Mouse (Mus musculus): Measurements from ENCODE around the gene Rbms3.

Rbms3 gene

DNA sequence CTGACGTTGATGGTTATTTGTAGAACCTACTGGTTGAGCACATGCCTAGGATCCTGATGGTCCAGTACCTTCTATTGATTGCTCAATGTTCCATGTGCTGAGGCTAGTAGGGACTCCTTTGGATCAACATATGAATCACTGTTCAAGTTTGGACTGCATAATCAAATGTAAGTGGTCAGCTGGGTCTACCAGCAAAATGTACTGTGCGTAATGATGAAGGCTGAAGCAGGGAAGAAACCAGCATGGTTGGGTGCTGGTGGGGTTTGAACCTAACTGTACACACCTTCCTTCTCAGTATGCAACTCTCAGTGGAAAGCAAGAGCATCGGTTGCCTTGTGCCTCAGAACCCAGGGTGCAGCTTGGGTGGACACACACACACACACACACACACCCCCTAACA lies 767.4 kb downstream of the Rbms3 start:
- no peak for DNase-seq (ENCODE audit: extremely low spot score, low read depth, low spot score)

DNA sequence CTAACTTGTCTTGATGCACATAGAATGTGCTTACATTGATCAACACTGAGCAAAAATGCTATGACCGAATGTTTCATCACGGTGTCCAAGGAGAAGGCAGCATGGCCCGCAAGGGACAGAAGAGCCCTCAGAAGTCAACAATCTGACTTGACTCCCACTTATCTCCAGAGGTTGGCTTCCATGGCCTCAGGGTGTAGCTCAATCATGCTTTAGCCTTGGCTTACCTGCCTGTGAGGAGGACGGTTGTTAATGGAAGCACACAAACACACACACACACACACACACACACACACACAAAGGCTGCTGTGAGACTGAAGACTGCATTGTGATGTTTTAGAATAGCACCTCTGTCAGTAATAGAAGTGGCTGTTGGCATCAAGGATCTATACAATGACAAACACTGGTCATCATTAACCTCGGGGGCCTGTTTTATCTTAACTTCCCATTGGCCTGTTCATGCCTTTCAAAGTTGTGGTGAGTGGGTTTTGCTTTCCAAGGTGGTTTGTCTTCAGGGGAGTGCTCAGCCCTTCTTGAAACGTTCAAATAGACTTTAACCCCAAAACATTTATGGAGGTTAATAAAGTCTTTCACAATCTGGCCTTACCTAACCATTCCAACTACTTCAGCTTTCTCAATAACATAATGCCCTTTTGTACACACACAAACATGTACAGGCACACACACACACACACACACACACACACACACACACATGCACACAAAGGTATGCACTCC lies 771.7 kb downstream of the Rbms3 start:
- no peak for DNase-seq (ENCODE audit: extremely low spot score, low read depth, low spot score)

DNA sequence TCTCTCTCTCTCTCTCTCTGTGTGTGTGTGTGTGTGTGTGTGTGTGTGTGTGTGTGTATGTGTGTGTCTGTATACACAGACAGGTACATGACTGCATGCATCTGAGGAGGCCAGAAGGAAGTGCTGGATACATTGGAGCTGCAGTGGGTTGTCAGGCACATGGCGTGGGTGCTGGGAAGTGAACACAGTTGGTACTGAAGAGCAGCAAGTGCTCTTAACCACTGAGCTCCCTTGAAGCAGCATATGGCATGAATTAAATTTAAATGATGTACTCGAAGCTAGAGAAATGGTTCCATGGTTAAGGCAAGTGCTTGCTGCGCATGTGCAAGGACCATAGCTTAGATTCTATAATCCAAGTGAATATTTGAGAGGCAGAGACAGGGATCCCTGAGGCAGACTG lies 772.6 kb downstream of the Rbms3 start:
- DNase-seq (ENCODE audit: extremely low spot score, low read depth, low spot score), result no peak

DNA sequence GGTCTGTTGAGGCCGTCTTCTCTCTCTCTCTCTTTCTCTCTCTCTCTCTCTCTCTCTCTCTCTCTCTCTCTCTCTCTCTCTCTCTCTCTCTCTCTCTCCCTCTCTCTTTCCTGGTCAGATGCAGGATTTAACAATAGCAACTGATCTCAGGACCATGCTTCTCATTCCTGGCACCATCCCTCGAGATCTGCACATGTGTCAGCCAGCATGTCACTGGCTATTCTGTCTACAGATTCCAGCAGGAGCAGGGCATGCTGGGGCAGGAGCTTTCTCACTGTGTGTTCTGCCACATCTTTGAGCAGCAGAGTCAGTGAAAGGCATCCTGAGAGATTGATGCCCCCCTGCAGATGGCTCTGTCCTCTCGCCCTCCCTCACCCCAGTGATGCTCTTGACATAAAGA lies 774.0 kb downstream of the Rbms3 start:
- DNase-seq (ENCODE audit: extremely low spot score, low read depth, low spot score), result no peak

DNA sequence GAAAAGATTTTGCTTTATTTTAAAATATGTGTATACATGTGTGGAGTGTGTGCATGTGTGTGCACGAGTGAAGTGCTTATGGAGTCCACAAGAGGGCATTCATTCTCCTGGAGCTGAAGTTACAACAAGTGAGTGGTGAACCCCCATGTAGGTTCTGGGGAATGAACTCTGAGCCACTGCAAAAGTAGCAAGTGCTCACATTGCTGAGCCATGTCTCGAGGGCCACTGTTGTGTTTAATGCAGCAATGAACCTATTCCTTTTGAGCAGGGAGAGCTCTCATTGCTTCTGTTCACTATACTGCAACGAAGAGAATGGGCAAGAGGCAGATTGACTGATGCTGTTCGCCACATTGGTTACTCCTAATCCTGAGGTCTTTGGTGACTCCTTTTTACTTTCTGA lies 780.8 kb downstream of the Rbms3 start:
- DNase-seq (ENCODE audit: extremely low spot score, low read depth, low spot score), result no peak

DNA sequence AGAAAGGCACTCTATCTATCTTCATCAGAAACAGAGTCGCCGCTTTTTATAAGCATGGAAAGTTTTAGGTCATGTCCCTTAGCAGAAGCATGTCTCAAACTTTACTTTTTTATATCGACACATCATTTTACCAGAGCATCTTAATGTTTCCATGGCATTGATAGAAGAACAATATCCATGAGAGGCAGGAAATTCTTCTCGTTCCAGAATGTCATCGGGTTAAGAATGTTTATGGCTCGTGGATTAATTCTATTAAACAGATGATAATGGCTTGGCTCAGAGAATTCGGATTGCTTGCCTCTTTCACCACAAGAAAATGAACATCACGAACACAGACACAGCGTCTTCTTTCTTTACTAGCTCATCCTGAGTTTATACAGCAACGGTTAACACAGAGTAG lies 781.5 kb downstream of the Rbms3 start:
- DNase-seq (ENCODE audit: extremely low spot score, low read depth, low spot score), result no peak

DNA sequence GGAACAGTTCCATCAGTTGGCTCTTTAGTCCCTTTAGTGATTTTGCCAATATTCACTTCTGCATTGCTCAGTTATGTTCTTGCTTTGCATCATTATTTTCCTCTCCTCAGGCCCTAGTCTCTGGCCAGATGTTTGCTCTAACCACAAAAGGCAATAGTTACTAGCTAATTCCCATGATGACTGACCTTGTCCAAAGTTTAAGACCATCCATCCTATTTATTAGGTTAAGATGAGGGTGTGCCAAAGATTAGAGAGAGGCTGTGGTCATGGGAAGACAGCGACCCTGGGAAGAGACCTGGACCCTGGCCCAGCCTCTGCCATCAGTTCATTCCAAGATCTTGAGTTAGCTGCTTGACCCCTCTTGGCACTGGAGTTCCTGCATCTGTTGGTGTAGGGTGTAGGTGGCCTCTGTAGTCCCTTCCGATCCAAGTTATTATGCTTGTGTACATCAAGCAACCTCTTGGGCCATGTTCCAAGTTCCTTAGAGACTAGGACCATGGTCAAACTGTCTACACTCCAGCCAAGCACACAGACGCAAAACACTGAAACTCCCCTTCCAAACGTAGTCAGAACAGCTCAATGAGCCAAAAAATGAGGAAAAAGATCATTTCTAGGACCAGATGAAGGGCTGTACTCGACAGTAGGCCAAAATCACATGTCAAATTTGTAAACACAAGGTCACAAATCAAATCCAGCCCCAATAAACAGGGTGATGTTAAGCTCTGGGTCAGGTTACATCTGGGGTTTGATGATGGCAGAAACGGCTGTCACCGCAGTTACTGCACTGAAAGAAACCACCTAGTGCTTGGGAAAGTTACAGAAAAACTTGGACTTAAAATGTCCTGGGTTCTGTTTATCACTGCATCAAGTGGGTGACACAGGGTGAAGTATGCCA lies 782.2 kb downstream of the Rbms3 start:
- DNase-seq (ENCODE audit: extremely low spot score, low read depth, low spot score), result no peak

DNA sequence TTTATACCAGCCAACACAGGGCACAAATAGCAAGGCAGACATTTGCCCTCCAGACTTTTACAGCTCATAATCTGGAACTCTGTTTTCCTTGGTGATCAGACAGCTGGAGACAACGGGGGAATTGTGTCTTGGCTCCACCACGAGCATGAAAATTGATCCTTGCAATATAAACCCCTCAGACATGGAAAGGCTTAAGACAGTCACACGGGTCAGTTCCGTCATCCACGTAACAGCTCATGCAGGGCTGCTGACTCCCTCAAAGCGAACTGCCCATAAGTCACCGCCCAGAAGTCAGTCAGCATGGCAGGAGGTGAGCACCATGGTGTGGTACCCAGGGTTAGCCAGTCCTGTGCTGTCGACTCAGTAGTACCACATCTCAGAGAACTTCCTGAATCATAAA lies 794.8 kb downstream of the Rbms3 start:
- no peak for DNase-seq (ENCODE audit: extremely low spot score, low read depth, low spot score)

DNA sequence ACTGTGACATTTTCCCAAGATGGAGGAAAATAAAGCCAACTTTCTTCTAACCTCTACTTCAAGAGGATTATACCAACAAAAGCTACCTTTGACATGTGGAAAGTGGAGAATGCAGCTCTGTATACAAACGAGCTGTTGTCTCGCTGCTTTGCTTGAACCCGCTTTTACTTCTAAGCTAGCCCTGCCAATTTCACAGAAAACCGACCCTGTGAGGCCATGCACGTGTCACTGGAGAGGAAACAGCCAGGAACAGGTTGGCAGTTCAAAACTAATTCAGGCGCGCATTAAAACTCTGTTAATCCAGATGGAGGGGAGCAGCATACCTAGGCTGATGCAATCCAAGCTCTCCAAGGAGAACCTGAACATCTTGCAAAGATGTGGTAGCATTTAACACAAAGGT lies 796.0 kb downstream of the Rbms3 start:
- DNase-seq (ENCODE audit: extremely low spot score, low read depth, low spot score), result no peak

DNA sequence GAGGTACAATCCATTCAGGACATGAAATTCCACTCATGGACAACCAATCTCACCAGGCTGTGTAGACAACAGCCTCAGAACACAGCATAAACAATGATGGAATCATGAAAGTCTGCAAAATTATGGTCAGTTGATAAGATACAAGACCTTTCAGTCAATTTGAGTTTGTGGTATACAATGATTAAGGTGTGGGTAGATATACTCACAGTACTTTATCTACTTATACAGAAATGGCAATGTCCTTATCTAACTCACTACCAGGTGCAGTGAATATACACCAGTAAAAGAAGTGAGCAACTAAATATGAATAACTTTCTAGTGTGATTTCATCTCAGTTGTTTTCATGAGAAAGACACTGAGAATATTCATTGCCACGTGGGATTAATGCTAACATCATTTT lies 796.9 kb downstream of the Rbms3 start:
- no peak for DNase-seq (ENCODE audit: extremely low spot score, low read depth, low spot score)

DNA sequence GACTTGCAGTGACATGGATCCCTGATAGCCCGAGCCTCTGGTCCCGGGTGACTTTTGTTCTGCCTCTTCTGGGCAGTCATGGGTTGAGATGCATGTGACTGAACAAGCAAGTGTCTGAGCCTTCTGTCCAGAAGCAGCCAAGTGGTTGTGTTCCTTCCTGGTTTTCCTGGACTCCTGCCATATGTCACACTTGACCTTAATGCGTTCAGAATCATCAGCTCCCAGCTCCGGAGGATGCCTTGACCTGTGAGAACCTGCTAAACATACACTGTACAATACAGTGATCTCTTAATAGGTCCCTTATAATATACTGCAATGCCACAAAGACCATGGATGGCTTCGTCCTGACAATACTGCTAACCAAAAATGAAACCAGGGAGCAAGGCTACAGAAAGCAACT lies 798.3 kb downstream of the Rbms3 start:
- no peak for DNase-seq (ENCODE audit: extremely low spot score, low read depth, low spot score)

DNA sequence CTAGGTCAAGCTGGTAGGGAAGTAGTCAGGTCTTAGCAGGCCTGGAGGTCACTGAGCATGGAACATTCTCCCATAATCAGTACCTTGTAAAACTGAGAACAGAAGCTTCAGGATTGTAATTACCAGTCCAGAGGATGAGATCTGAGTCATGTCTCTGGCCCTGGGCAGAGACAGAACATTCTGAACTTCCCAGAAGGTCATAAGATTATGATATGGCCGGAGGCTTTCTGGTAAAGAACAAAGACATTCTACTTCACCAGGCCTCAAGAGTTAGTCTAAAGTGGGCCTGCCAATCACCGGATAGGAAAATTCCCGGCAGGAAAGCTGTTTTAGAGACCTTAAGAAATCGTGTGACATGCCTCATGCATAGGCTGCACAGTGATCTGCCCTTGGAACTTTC lies 799.8 kb downstream of the Rbms3 start:
- DNase-seq (ENCODE audit: extremely low spot score, low read depth, low spot score), result no peak

DNA sequence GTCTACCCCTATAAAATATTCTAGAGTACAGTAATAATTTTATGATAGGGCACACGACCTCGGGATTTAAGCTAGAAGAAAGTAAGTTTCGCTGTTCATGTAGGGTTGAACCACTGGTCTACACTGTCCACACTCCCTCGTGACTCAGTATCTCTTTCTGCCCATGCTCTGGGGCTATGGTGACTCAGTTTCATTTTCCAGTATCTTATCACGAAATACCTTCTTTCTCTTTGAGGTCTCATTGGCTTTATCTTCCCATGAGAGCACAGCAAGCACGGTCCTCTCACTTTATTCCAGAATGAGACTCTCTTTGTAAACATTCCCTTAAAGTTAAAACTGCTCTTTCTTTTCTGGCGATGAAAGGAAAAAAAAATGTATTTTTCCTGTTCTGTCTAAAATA lies 808.1 kb downstream of the Rbms3 start:
- DNase-seq (ENCODE audit: extremely low spot score, low read depth, low spot score), result no peak

DNA sequence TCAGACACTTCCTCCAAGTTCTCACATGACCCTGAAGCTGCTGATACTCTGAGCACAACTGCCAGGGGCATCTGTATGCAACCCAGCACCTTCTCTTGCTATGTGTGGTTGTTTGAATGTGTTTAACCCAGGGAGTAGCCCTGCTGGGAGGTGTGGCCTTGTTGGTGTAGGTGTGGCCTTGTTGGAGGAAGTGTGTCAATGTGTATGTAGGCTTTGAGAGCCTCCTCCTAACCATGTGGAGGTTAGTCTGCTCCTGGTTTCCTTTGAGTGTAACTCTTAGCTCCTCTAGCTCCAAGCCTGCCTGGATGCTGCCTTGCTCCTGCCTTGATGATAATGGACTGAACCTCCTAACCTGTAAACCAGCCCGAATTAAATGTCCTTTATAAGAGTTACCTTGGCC lies 812.5 kb downstream of the Rbms3 start:
- no peak for DNase-seq (ENCODE audit: extremely low spot score, low read depth, low spot score)

DNA sequence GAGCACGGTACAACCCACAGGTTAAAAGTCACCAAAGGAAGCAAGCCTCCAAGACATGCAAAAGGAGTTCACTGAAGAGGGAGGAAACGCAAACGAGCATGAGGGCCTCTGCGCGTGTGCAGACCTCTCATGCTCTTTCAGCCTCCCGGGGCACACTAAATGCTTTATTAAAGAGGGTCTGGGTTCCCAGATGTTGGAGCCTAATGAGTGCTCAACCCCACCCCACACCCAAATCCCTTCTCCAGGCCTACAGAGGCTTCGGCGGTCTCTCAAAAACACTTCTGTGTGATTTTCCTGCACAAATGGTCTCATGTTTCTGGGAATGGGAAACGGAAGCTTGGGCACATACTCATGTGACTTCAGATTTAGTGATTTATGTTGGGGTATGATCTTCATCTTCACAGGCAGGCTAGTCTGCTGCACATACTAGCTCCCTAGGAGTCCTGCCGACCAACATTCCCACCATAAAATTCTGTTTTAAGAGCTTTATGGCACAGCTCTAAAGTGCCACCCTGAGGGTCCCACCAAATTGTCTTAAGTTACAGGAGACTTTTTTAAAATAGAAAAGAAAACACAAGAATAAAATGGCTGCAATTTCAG lies 815.1 kb downstream of the Rbms3 start:
- DNase-seq (ENCODE audit: extremely low spot score, low read depth, low spot score), result peak; percentile 57

DNA sequence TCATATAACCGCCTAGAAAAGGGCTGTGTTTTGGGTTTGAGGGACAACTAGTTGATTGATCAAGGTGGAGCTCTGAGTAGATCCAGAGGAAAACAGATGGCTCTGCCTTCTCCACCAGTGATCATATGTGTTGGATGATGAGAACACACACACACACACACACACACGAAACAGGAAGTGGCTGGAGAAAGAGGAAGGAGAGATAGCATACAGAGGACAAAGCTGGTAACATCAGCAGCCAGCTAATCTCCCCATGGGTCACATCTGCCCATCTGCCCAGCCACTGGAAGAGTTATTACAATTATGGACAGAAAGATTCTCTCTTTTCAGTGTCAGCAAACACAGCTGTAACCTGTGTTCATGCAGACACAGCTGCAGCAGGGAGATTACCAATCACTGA lies 816.3 kb downstream of the Rbms3 start:
- DNase-seq (ENCODE audit: extremely low spot score, low read depth, low spot score), result no peak

DNA sequence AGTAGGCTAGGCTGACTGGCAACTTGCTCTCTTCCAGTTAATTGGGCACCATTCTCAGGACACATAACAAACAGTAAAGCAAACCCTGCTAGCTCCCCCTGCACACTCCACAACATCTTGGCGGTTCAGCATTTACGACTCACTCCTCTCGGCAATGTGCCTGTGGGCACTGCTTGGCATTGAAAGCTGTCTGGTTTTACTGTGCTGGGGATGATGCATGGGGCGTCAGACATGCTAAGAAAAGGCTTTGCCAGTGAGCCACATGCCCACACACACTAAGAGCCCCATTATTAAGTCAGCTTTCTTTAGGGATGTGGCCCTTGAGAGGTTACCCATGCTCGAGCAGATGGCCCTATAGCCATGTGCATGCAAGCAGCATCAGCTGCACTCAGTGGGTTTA lies 820.5 kb downstream of the Rbms3 start:
- DNase-seq (ENCODE audit: extremely low spot score, low read depth, low spot score), result no peak

DNA sequence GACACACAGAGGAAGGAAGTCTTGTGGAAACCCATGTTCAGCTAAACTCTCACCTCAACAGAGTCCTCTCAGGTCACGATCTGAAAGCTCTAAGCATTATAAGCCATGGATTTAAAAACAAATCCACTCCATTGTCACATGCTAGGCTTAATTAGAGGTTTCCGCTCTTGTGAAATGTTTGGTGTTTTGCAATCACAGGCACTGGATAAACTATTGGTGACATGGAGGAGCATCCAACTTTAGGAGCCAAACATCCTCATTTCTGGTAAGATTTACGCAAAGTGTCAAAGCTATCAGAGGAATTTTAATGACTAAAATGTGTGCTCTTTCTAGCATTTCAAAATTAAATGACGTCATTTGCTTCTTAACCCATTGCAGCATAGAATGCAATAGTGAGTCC lies 821.3 kb downstream of the Rbms3 start:
- no peak for DNase-seq (ENCODE audit: extremely low spot score, low read depth, low spot score)

DNA sequence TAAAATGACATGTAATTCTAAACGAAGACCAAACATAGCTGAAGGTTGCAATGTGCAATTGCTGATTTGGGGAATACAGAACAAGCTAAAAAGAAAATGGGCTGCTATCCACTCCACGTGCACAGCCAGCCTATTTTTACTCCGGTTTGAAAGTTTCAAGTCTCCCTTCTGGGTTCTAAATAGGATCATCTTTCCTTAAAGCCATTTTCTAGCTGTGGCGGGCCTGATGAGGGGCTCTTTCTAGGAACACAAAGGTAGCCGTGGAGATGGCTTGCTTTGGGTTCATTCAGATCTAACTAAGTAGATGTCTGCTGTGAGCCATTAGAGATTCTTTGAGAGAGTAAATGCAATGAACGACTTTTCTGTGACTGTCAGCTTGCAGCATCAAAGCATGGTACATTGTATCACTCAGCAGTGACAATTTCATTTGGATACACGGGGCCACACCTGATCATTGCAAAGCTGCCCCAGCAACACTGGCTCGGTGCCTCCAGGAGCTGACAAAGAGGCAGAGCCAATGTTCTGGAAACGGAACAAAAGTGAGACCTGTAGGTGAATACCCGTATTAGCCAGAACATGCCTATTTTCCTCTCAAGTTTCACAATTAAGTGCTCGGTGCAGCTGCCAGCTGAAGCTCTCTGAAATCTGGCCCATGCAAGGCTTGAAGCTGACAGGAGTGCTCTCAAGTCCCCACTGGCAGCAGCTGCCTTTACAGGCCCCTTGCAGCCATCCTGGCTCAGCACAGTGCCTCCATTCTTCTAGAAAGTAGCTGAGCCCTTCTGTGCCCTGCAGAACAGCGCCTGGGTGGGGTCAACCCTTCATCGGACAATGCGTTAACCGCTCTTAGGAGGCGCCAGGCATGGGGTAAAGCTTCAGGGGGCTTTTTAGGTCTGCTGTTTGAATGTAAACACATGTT lies 822.3 kb downstream of the Rbms3 start:
- DNase-seq (ENCODE audit: extremely low spot score, low read depth, low spot score), result no peak

DNA sequence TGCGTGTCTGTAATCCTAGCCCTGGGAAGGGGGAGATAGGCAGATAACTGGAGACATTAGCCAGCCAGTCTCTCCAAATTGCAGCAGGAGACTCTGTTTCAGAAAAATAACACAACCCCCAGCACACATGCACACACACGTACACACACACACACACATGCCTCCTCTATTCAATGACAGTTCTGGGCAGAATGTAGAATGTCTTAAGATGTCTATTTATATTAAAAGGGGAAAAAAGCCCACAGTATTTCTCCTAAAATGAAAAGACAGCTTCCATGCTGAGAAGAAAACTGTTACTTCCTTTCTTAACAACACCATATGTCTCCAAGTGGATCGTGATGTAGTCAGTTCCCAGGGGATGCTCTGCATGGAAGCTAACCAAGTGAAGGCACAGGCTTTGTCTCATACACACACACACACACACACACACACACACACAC lies 826.4 kb downstream of the Rbms3 start:
- no peak for DNase-seq (ENCODE audit: extremely low spot score, low read depth, low spot score)

DNA sequence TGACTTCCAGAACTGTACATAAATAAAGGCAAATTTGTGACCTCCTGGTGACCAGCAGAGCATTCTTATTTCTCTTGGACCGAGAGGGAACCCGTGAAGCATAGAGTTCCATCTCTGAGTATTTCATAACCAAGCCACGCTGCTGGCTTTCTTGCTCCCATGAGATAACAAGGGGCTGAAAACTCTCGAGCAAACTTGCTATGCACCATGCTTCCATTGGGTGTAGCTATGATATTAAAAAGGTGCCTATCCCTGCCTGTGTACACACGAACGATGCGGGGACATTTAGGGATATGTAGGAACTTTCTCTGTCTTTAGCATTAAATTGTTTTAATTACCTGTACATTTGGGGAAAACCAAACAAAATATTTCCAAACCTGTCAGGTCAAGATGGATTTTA lies 827.1 kb downstream of the Rbms3 start:
- DNase-seq (ENCODE audit: extremely low spot score, low read depth, low spot score), result no peak
